Mouse (Mus musculus) ES-CJ7 (cell line): ENCODE data around the gene Lcmt1.

Experiments used
- DNase-seq: peaks from one replicate; pipeline ENCODE4 v3.0.0; 2011; ENCODE audit warnings: low read depth, low spot score

Gene Lcmt1

GRCm38 (mm10) chr7:123360185-123360584, 9.4 kb upstream of the Lcmt1 start:
- DNase-seq: no peak

GRCm38 (mm10) chr7:123361229-123361980, 8.2 kb upstream of the Lcmt1 start:
- no peak for DNase-seq

- no peak for DNase-seq
Measured at GRCm38 (mm10) chr7:123362806-123363205, 6.8 kb upstream of the Lcmt1 start.

DNA sequence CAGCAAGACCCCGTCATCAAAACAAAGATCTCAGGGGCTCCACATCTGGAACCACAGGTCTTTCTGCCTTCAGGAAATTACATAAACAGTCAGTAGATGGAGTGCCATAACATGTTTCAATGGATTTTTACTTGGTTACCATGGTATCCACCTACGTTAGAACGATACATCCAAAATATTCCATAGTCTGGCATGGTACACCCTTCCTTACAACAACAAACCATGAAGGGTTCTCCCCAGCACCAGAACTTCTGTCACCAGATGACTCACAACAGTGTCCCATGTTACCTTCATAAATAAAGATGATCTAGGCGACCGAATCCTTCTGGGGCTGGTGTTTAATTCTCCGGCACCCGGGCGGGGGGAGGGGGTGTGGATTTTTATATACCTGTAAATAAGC, 5.6 kb upstream of the Lcmt1 start:
- DNase-seq: no peak

- DNase-seq: no peak
Measured at GRCm38 (mm10) chr7:123365876-123366741, 3.5 kb upstream of the Lcmt1 start.

GRCm38 (mm10) chr7:123366806-123367205, 2.8 kb upstream of the Lcmt1 start:
- no peak for DNase-seq

DNA sequence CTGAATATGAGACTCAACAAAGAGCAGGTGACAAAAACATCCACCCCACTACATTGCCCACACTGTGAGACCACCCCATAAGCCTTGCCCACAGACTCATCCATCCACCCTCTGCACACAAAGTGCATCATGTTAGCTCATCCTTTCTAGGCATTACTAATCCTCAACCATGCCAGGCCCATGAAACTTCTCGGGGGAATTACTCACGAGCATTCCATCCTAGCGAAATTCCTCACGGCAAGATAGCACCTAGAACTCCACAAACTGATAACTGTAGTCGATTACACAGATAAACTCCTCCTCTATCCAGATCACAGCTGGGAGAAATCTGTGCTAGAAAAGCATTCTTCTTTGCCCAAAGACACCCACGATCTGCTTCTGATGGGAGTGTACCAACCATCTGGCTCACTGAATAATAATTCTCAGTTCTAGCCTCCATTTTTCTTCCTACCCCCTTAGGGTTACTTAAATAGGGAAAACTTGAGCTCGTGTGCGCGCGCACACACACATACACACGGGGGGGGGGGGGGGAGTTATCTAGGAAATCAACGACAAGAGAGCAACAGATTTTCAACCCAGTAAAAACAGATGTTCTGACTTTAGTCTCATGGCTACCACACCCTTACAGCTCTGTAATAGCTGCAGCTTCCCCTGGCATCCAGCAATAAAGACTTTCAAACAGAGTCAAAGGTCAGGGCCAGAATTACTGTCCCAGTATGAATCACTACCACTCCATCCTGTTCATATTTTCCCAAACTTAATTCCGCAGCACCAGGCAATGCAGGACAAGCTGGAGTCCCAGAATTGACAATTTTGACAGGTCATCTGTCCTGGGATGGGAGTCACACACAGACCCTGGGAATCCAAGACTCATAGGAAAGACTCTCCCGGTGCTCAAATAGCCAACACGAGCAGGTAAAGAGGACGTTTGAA, 2.1 kb upstream of the Lcmt1 start:
- DNase-seq: no peak

GRCm38 (mm10) chr7:123368187-123368586, 1.4 kb upstream of the Lcmt1 start:
- DNase-seq: no peak

GRCm38 (mm10) chr7:123368778-123369746, 522 bp upstream of the Lcmt1 start:
- peak; percentile 52 for DNase-seq

DNA sequence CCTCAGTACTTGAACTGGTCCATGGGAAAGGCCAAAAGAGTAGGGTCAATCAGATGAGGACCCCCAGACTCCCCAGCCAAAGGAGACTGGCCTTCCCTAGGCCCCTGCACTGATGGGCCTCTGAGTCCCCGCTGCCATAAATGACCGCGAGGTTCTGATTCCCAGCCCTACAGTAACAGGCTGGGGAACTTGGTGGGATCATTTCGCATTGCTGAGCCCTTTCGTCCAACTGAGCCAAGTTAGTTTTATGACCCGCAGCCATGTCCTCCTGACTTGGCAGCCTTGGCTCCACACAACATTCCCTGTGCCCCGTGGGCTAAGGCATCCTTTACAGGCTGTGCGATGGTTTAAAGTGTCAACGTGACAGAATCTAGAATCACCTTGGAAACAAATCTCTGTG, 1.1 kb downstream of the Lcmt1 start:
- no peak for DNase-seq

- peak; percentile 49 for DNase-seq
Measured at GRCm38 (mm10) chr7:123371501-123371900, 1.9 kb downstream of the Lcmt1 start.

- DNase-seq: peak; percentile 97
Measured at GRCm38 (mm10) chr7:123377443-123378400, 8.1 kb downstream of the Lcmt1 start.

- no peak for DNase-seq
Measured at GRCm38 (mm10) chr7:123385693-123386407, 16.3 kb downstream of the Lcmt1 start.

- no peak for DNase-seq
Measured at GRCm38 (mm10) chr7:123389686-123390280, 20.2 kb downstream of the Lcmt1 start.

DNA sequence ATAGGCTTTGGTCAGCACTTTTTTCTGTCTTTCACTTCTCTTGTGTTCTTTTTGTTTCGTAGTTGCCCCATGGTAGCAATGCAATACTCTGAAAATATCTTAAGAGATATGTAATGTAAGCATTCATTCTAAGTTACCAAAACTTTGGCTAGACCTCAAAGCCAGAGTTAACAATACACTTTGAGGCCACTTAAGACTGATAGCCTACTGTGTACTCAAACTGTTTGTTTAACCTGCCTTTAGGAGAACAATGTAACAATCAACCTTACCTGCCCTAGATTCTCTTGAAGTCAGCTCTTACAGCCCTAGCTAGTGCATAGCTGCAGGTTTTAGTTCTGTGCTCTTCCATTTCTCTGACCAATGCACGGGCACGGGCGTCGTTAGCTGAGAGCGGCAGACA, 24.7 kb downstream of the Lcmt1 start:
- DNase-seq: no peak

- DNase-seq: no peak
Measured at GRCm38 (mm10) chr7:123396900-123397299, 27.3 kb downstream of the Lcmt1 start.

- no peak for DNase-seq
Measured at GRCm38 (mm10) chr7:123397369-123397768, 27.8 kb downstream of the Lcmt1 start.

DNA sequence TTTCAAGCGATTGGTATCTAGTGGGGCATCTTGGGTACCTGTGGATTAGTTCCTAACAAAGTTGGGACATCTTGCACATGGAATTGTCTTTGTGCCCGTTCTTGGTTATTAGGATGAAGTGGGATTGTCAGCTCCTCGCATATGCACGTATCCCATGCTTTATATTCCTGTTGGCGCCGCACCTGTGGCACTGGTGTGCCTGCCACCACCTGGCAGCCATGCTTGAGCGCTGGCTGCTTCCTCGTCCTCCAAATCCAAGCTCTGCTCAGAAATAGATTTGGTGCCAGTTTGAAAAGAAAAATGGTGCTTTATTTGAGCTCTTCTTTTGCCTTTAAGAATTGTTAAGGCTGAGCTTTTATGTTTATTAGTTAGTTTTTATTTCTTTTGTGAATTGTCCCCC, 28.3 kb downstream of the Lcmt1 start:
- DNase-seq: no peak
